Mouse (Mus musculus) frontal cortex, postnatal 14 days (tissue): Measurements from ENCODE around the gene Vmn1r103.
"Not testable (repeated sequence)": the region's sequence is repeated elsewhere in the genome, so short reads cannot be mapped to it uniquely, and the experiment has no call there.

ENCODE experiments used
- DNase-seq, 2 experiments: peaks; one replicate each; pipeline ENCODE4 v3.0.0; 2022; ENCODE audit warnings: low spot score in 2 of 2

The Vmn1r103 gene

DNA sequence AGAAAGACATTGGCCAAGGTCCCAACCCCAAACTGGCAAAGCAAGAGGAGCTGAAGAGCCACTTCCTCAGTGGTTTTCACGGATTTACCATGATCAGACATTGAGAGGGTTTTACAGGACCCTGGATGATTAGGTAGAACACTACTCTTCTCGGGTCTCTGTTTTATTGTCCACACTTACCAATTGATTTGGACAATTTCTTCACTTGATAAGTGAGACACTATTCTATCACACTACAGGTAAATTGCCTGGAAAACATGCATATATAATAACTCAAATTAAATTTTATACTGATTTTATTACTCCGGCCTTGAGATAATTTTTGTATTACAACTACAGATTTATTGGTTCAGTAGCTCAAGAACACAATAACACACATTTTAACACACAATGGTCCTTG lies at the start of gene Vmn1r103:
Vmn1r103 (minus strand) TSS at position 101 of the 400 bp plus-strand sequence.
- not testable (repeated sequence) for DNase-seq

DNA sequence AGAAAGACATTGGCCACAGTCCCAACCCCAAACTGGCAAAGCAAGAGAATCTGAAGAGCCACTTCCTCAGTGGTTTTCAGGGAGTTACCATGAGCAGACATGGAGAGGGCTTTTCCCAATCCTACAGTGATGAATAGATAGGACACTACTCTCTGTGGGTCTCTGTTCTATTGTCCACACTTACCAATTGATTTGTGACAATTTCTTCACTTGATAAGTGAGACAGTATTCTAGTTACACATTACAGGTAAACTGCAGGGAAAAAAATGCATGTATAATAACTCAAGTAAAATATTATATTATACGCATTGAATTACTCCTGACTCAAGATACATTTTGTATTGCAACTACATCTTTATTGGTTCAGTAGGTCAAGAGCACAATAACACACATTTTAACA lies 35.3 kb upstream of the Vmn1r103 start, which contains the start of gene Gm5726:
Gm5726 (minus strand) TSS at position 101 of the 400 bp plus-strand sequence.
- DNase-seq: not testable (repeated sequence)

DNA sequence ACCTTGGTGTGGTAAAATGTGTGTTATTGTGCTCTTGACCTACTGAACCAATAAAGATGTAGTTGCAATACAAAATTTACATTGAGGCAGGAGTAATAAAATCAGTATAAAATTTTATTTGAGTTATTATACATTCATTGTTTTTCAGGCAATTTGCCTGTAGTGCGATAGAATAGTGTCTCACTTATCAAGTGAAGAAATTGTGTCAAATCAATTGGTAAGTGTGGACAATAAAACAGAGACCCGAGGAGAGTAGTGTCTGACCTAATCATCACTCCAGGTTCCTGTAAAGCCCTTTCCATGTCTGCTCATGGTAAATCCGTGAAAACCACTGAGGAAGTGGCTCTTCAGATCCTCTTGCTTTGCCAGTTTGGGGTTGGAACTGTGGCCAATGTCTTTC lies 23.2 kb upstream of the Vmn1r103 start, which contains the start of gene Vmn1r104:
Vmn1r104 (plus strand) TSS at position 301 of the 400 bp plus-strand sequence.
- not testable (repeated sequence) for DNase-seq

DNA sequence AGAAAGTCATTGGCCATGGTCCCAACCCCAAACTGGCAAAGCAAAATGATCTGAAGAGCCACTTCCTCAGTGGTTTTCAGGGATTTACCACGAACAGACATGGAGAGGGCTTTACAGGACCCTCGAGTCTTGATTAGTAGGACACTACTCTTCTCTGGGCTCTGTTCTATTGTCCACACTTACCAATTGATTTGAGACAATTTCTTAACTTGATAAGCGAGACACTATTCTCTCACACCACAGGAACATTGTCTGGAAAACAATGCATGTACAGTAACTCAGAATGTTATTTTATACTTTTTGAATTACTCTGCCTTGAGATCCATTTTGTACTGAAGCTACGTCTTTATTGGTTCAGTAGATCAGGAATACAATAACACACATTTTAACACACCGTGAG lies 35.5 kb downstream of the Vmn1r103 start, which contains the start of gene Gm10670:
Gm10670 (minus strand) TSS at position 101 of the 400 bp plus-strand sequence.
- DNase-seq: not testable (repeated sequence)
